Mouse (Mus musculus) E14TG2a.4 (cell line): ENCODE measurements around the gene Ppfibp1.

Source experiments
- H3K27me3 ChIP-seq: 2 replicates; pipeline ENCODE4 v1.6.1; 2014; ENCODE audit warnings: low read length, control low read depth; ENCODE audit not compliant: insufficient read depth
- H3K36me3 ChIP-seq: 2 replicates; pipeline ENCODE4 v1.6.1; 2014; ENCODE audit warnings: low read length, control low read depth; ENCODE audit not compliant: insufficient read depth
- H3K4me1 ChIP-seq: replicated peaks from 2 replicates; pipeline ENCODE4 v1.6.1; 2014; ENCODE audit warnings: low read depth, low read length, control low read depth
- H3K4me3 ChIP-seq: replicated peaks from 2 replicates; pipeline ENCODE4 v1.5.1; 2014; ENCODE audit warnings: mild to moderate bottlenecking, low read length
- H3K9me3 ChIP-seq: 2 replicates; pipeline ENCODE4 v1.6.1; 2014; ENCODE audit warnings: low read length, control low read depth
- CTCF ChIP-seq: conservative IDR thresholded peaks from 2 replicates; pipeline ENCODE4 v1.5.1; 2014; ENCODE audit warnings: low read length
- NANOG ChIP-seq: IDR thresholded peaks from 2 replicates; pipeline ENCODE4 v1.6.1; 2014; ENCODE audit warnings: borderline replicate concordance, low read length, mixed read lengths
- POU5F1 ChIP-seq: IDR thresholded peaks from 2 replicates; pipeline ENCODE4 v1.6.1; 2014; ENCODE audit warnings: low read length, borderline replicate concordance

The Ppfibp1 gene

GRCm38 (mm10) chr6:146935957-146936356 lies 47.7 kb downstream of the Ppfibp1 start:
- Histone ChIP-seq H3K36me3 (peaks cover 7% of the 10 kb centered on the region; the same call in 1 of the 2 replicates), H3K4me1 (peaks cover 5% of the 10 kb centered on the region; the same call in 1 of the 2 replicates), H3K4me3 (no peak overlapping the region), H3K27me3 (no peaks in the 10 kb centered on the region), H3K9me3 (no peaks in the 10 kb centered on the region)
- TF ChIP-seq POU5F1 (no peak), CTCF (no peak), NANOG (no peak)

GRCm38 (mm10) chr6:146939026-146939425 lies 50.7 kb downstream of the Ppfibp1 start:
- Histone ChIP-seq H3K4me1 (no peaks in the 10 kb centered on the region), H3K4me3 (no peak overlapping the region), H3K27me3 (no peaks in the 10 kb centered on the region), H3K9me3 (no peaks in the 10 kb centered on the region), H3K36me3 (peaks cover 7% of the 10 kb centered on the region; the same call in 1 of the 2 replicates)
- no peak for TF ChIP-seq NANOG
- TF ChIP-seq CTCF, result no peak
- TF ChIP-seq POU5F1, result no peak

- TF ChIP-seq CTCF (no peak), POU5F1 (no peak), NANOG (no peak)
- Histone ChIP-seq H3K36me3 (peaks cover 7% of the 10 kb centered on the region; the same call in 1 of the 2 replicates), H3K4me3 (no peak overlapping the region), H3K27me3 (no peaks in the 10 kb centered on the region), H3K9me3 (no peaks in the 10 kb centered on the region), H3K4me1 (no peaks in the 10 kb centered on the region)
Measured at GRCm38 (mm10) chr6:146941505-146942275, 53.4 kb downstream of the Ppfibp1 start.

GRCm38 (mm10) chr6:146944009-146944408 lies 55.7 kb downstream of the Ppfibp1 start:
- Histone ChIP-seq H3K4me3 (no peak overlapping the region), H3K27me3 (no peaks in the 10 kb centered on the region), H3K9me3 (no peaks in the 10 kb centered on the region), H3K36me3 (peaks cover 5% of the 10 kb centered on the region; the same call in 1 of the 2 replicates), H3K4me1 (no peaks in the 10 kb centered on the region)
- TF ChIP-seq NANOG (no peak), CTCF (no peak), POU5F1 (no peak)

GRCm38 (mm10) chr6:146944830-146945229 lies 56.5 kb downstream of the Ppfibp1 start:
- no peaks in the 10 kb centered on the region for H3K4me1 ChIP-seq
- H3K27me3 ChIP-seq, result no peaks in the 10 kb centered on the region
- no peaks in the 10 kb centered on the region for H3K36me3 ChIP-seq
- no peak for TF ChIP-seq NANOG
- no peak for TF ChIP-seq POU5F1
- no peak for TF ChIP-seq CTCF
- no peaks in the 10 kb centered on the region for H3K9me3 ChIP-seq
- no peak overlapping the region for H3K4me3 ChIP-seq

GRCm38 (mm10) chr6:146946327-146947029 lies 58.2 kb downstream of the Ppfibp1 start:
- H3K4me1 ChIP-seq, result no peaks in the 10 kb centered on the region
- TF ChIP-seq CTCF (no peak), POU5F1 (no peak)
- H3K27me3 ChIP-seq, result no peaks in the 10 kb centered on the region
- H3K9me3 ChIP-seq, result no peaks in the 10 kb centered on the region
- no peaks in the 10 kb centered on the region for H3K36me3 ChIP-seq
- H3K4me3 ChIP-seq, result no peak overlapping the region

GRCm38 (mm10) chr6:146947186-146947585 lies 58.9 kb downstream of the Ppfibp1 start:
- no peaks in the 10 kb centered on the region for H3K36me3 ChIP-seq
- H3K9me3 ChIP-seq, result no peaks in the 10 kb centered on the region
- no peak for TF ChIP-seq POU5F1
- no peak for TF ChIP-seq NANOG
- no peak for TF ChIP-seq CTCF
- H3K4me1 ChIP-seq, result no peaks in the 10 kb centered on the region
- no peaks in the 10 kb centered on the region for H3K27me3 ChIP-seq
- no peak overlapping the region for H3K4me3 ChIP-seq

GRCm38 (mm10) chr6:146949682-146950453 lies 61.6 kb downstream of the Ppfibp1 start:
- TF ChIP-seq POU5F1, result no peak
- no peak for TF ChIP-seq CTCF
- TF ChIP-seq NANOG, result no peak
- Histone ChIP-seq H3K36me3 (no peaks in the 10 kb centered on the region), H3K27me3 (no peaks in the 10 kb centered on the region), H3K4me1 (no peaks in the 10 kb centered on the region), H3K4me3 (no peak overlapping the region), H3K9me3 (no peaks in the 10 kb centered on the region)
